Mouse (Mus musculus) limb, embryonic 12.5 days (tissue): Measurements from ENCODE around the gene Snd1. TPM values are rescaled to one million over a fixed set of nuclear protein-coding genes. Genes with fewer than 3 reads are reported as not detected.

ENCODE experiments used
- ATAC-seq: fragments of 200-750 bp; cut with Nextera tagmentation; 2 replicates; pipeline ENCODE4 v1.8.0; 2017; ENCODE audit warnings: low read depth, moderate TSS enrichment; ENCODE audit not compliant: insufficient number of reproducible peaks, insufficient read depth, low FRiP score, low TSS enrichment
- H3K27ac ChIP-seq: fragments of 300-500 bp; sonication (generic); 2 replicates; pipeline ENCODE4 v1.5.1; 2016; ENCODE audit warnings: mild to moderate bottlenecking, moderate library complexity
- H3K27me3 ChIP-seq: fragments of 300-500 bp; sonication (generic); 2 replicates; pipeline ENCODE4 v1.6.1; 2016; ENCODE audit warnings: mild to moderate bottlenecking, moderate library complexity
- H3K36me3 ChIP-seq: fragments of 300-500 bp; sonication (generic); 2 replicates; pipeline ENCODE4 v1.6.1; 2016; ENCODE audit warnings: mild to moderate bottlenecking, moderate library complexity
- H3K4me1 ChIP-seq: fragments of 300-500 bp; sonication (generic); replicated peaks from 2 replicates; pipeline ENCODE4 v1.6.1; 2016
- H3K4me2 ChIP-seq: fragments of 300-500 bp; sonication (generic); 2 replicates; pipeline ENCODE4 v1.6.1; 2016; ENCODE audit warnings: mild to moderate bottlenecking, moderate library complexity
- H3K4me3 ChIP-seq: fragments of 300-500 bp; sonication (generic); replicated peaks from 2 replicates; pipeline ENCODE4 v1.5.1; 2016; ENCODE audit warnings: mild to moderate bottlenecking
- H3K9ac ChIP-seq: fragments of 300-500 bp; sonication (generic); replicated peaks from 2 replicates; pipeline ENCODE4 v1.6.1; 2016; ENCODE audit warnings: mild to moderate bottlenecking, moderate library complexity
- H3K9me3 ChIP-seq: fragments of 300-500 bp; sonication (generic); 2 replicates; pipeline ENCODE4 v1.6.1; 2016; ENCODE audit warnings: mild to moderate bottlenecking, moderate library complexity
- WGBS: fragments of 180-500 bp; shearing (Covaris S2); methylation state at CpG from one replicate; pipeline ENCODE4 v1.1.7; 2016; 5-methylcytosine and 5-hydroxymethylcytosine counted together
- polyA plus RNA-seq: library from polyadenylated mRNA; unstranded; fragments of >200 nt; fragmentation: Nextera tagmentation; extraction: Ambion mirVana; gene quantifications from 2 replicates; pipeline ENCODE4 v1.2.1, GENCODE M21; 2016

Gene Snd1
- polyA plus RNA-seq, 1 experiment from 2014 or later: 136 TPM

DNA sequence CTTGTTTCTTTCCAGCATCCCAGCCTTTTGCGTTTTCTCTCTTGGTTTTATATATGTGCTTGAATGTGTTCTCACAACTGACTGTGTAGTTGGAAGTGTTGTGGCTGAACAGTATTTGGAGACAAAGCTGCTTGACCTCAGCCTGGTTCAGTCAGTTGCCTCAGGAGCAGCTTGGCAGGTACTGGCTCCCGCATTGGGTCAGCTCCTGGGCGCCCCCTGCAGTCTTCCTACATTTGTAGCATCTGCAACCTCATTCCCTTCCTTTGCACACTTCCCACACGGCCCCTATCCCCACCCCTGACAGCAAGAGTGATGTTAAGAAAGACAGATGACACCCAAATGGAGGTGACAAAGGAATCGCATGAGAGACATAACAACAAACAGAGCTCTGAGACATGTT is 14.4 kb upstream of the Snd1 start:
- H3K36me3 ChIP-seq: no peaks in the 10 kb centered on the region
- no peak overlapping the region for H3K27ac ChIP-seq
- H3K4me2 ChIP-seq: no peak overlapping the region
- no peaks in the 10 kb centered on the region for H3K9me3 ChIP-seq
- no peak overlapping the region for H3K4me3 ChIP-seq
- no peaks in the 10 kb centered on the region; the same call in 1 of the 2 replicates for H3K27me3 ChIP-seq
- no peak for ATAC-seq
- WGBS: 11% methylated on average over 5 of the region's 5 CpGs
- no peak overlapping the region for H3K9ac ChIP-seq
- peaks cover 6% of the 10 kb centered on the region; the same call in 1 of the 2 replicates for H3K4me1 ChIP-seq

DNA sequence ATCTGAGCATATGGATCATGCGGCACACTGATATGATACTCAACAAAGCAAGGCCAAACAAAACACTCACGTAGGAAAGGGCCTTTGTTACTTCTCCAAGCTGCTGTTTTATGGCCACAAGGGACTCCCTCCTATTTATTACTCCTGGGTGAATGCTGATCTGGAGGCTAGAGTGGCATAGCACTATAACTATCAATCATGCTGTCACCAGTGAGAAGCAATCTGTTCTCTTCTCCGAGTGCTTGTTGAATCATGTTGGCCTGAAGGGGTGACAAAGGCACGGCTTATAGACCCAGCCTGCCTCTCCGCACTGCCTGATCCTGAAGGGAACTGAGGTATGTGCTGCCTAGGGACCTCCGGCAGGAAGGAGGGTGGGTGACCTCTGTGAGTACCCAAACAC is 10.3 kb upstream of the Snd1 start:
- H3K4me1 ChIP-seq: peaks cover 6% of the 10 kb centered on the region; the same call in 1 of the 2 replicates
- H3K9me3 ChIP-seq: no peaks in the 10 kb centered on the region
- H3K27ac ChIP-seq: no peak overlapping the region
- no peak overlapping the region for H3K4me2 ChIP-seq
- no peak for ATAC-seq
- H3K36me3 ChIP-seq: no peaks in the 10 kb centered on the region
- H3K9ac ChIP-seq: no peak overlapping the region
- WGBS: 14% methylated on average over 6 of the region's 6 CpGs
- H3K27me3 ChIP-seq: no peaks in the 10 kb centered on the region
- H3K4me3 ChIP-seq: no peak overlapping the region

DNA sequence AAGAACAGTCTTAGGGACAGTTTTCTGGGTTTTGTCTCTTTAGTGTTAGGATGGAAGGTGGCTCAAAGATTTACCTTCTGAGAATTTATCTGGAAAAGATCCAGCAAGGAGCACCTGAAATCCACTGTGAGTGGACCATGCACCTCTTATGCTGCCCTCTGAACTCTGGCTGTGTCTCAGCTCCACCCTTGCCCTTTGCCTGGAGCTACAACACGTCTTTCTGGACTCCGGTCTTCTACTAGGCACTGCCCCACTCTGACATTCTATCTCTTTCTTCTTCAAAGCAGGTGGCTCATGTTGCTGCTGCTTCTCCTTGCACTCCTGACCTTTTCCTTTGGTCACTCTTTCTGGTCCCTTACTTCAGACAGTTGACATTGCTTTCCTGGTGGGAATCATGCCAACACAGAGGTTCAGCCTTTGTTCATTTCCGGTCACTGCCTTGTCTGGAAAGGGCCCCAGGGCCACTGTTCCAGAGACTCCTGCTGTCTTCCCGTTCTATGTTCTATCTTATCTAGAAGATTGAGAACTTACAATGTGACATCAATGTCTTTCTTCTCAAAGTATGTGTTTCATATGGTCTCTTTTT is 4.8 kb upstream of the Snd1 start:
- no peaks in the 10 kb centered on the region for H3K27me3 ChIP-seq
- H3K4me1 ChIP-seq: no peaks in the 10 kb centered on the region
- ATAC-seq: no peak
- WGBS: 68% methylated on average over 4 of the region's 4 CpGs
- H3K27ac ChIP-seq: no peak overlapping the region
- no peak overlapping the region for H3K9ac ChIP-seq
- H3K36me3 ChIP-seq: no peaks in the 10 kb centered on the region
- H3K4me3 ChIP-seq: no peak overlapping the region
- no peak overlapping the region for H3K4me2 ChIP-seq
- no peaks in the 10 kb centered on the region for H3K9me3 ChIP-seq

DNA sequence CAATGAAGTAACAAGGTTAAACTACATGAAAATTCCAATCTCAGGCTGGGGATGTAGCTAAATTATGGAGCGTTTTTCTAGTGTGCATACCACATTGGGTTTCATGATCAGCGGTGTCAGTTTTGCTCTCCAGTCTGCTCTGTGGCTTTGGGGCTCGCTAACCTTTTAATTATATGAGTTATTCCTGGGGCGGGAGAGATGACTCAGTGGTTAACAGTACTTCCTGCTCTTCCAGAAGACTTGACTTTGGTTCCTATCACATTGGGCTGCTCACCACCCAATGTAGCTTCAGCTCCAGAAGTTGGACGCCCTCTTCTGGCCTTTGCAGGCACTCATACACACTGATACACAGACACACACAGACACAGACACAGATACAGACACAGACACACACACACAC is 4.3 kb upstream of the Snd1 start:
- no peaks in the 10 kb centered on the region for H3K9me3 ChIP-seq
- H3K27ac ChIP-seq: no peak overlapping the region
- 74% methylated on average over 5 of the region's 5 CpGs for WGBS
- H3K4me1 ChIP-seq: no peaks in the 10 kb centered on the region
- H3K36me3 ChIP-seq: no peaks in the 10 kb centered on the region
- no peak overlapping the region for H3K9ac ChIP-seq
- no peak for ATAC-seq
- H3K27me3 ChIP-seq: no peaks in the 10 kb centered on the region
- no peak overlapping the region for H3K4me3 ChIP-seq
- no peak overlapping the region for H3K4me2 ChIP-seq

DNA sequence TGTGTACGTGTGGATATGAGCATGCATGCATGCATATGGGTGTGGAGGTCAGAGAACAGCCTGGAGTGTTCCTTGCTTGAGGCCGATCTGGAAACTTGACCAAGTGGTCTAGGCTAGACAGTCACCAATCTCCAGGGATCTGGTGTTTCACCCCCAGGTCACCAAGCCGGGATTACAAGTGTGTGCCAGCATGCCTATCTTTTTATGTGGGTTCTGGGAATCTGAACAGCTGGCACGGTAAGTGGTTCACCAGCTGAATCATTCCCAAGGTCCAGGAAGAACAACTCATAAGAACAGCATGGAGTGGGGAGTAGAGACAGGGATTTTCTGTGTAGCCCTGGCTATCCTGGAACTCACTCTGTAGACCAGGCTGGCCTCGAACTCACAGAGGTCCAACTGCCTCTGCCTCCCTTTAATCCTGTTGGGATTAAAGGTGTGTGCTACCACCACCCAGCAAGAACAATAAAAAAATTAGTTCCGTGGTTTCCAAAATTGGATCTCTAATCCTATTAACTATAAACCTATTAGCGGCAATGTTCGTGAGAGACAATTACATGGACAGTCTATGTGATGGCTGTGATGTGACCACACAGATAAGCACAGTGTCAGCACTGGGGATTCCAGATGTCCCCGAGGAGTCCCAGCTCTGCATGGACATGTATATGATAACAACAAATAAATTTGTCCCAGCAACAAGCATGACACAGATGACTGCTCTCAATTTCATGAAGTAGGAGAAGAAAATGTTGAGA is 3.5 kb upstream of the Snd1 start:
- no peaks in the 10 kb centered on the region for H3K36me3 ChIP-seq
- H3K4me2 ChIP-seq: no peak overlapping the region
- no peaks in the 10 kb centered on the region for H3K4me1 ChIP-seq
- no peak overlapping the region for H3K4me3 ChIP-seq
- H3K9ac ChIP-seq: no peak overlapping the region
- H3K9me3 ChIP-seq: no peaks in the 10 kb centered on the region
- no peak overlapping the region for H3K27ac ChIP-seq
- no peaks in the 10 kb centered on the region for H3K27me3 ChIP-seq
- 87% methylated on average over 9 of the region's 9 CpGs for WGBS
- no peak for ATAC-seq

DNA sequence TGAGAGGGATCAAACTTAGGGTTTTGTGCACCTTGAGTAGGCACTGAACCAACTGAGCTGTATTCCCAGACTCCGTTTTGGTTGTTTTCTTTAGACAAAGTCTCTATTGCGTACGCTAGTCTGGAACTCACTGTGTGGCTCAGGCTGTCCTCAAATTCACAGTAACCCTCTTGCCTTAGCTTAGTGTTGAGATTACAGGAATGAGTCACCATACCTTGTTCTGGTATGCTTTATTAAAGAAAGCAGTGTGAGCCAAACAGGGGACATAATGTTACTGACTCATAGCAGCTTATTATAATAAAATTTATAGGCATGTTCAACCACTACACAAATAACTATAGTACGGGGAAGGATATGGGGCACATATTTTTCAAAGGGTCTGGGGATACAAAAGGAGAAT is 728 bp upstream of the Snd1 start:
- peaks cover 3% of the 10 kb centered on the region; the same call in 1 of the 2 replicates for H3K4me1 ChIP-seq
- H3K4me2 ChIP-seq: no peak overlapping the region
- 79% methylated on average over 4 of the region's 4 CpGs for WGBS
- H3K36me3 ChIP-seq: no peaks in the 10 kb centered on the region
- no peak overlapping the region for H3K9ac ChIP-seq
- ATAC-seq: no peak
- no peaks in the 10 kb centered on the region; the same call in 1 of the 2 replicates for H3K27me3 ChIP-seq
- H3K27ac ChIP-seq: no peak overlapping the region
- no peak overlapping the region for H3K4me3 ChIP-seq
- no peaks in the 10 kb centered on the region for H3K9me3 ChIP-seq

DNA sequence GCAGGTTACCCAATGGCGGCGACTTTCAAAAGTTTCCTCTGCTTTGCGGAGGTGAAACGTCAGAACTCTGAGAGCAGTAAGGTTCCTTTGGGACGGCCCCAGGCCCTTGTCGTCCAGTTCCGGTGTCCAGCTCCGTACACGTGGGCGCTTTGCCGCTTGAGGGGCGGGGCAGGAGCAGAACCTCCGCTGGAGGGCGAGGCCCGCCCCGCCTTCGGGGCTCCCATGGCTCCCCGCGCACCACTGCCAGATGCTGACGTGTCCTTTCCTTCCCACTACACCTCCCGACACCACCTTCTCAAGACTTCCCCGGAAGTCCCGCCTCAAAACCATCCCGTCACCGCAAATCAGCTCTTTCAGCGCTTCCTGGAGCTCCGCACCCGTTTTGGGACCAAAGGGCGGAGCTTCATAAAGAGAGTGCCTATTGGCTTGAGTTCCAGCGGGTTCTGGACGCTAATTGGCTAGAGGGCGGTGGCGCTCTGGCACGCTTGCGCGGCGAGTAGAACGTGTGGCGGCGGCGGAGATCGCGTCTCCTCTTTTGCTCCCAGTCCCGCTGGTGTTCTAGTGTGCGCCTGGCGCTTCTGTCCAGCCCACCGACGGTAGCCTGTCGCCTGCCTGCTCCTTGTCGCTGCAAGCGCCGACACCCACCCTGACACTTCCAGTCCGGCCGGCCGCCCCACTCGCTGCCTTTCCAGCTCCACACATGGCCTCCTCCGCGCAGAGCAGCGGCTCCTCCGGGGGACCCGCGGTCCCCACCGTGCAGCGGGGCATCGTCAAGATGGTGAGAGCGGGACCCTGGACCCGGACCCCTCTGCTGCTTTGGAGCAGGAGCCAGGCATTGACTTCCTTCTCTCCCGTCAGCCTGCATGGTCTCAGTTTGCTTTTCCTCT is 5.2 kb downstream of the Snd1 start:
- WGBS: under 1% methylated on average over 68 of the region's 68 CpGs
- H3K36me3 ChIP-seq: peaks cover 9% of the 10 kb centered on the region
- no peaks in the 10 kb centered on the region; the same call in 1 of the 2 replicates for H3K27me3 ChIP-seq
- H3K27ac ChIP-seq: peak overlapping the region; percentile 84
- peaks cover 29% of the 10 kb centered on the region for H3K4me1 ChIP-seq
- peak overlapping the region; percentile 77 for H3K4me2 ChIP-seq
- H3K9me3 ChIP-seq: no peaks in the 10 kb centered on the region
- peak; percentile 98 for ATAC-seq
- H3K4me3 ChIP-seq: peak overlapping the region; percentile 84
- H3K9ac ChIP-seq: peak overlapping the region; percentile 85

DNA sequence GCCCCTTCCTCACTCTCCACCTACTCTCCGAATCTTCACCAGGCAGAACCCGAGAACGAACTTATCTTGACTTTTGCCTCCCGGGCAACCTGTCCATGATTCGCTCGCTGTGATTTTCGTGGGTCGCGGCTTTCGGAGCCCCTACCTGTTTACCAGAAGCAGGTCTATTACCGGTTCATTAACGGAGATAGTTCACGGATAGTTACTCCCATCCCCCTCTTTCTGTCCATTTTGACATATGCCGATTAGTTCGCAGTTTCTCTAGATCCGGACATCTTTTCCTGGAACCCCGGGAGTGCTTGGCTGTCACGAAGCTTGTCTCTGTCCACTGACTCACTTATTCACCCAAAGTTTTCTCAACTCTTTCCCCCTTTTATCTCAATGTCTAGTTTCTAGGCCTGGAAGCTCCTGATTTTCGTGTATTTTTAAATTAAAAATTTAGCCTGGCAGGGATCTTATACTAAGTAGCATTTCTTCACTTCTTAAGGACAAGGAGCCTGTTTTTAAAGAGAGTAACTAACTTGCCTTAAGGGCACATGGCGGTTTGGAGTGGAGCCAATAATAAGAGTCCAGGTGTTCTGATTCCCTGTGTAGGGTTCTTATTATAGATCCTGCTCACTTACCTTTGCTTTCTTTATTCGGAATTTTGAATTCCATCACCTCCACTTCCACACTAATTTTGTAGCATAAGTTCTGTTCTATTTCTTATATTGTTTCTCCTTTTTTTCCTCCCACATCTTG is 6.0 kb downstream of the Snd1 start:
- peaks cover 34% of the 10 kb centered on the region for H3K4me1 ChIP-seq

DNA sequence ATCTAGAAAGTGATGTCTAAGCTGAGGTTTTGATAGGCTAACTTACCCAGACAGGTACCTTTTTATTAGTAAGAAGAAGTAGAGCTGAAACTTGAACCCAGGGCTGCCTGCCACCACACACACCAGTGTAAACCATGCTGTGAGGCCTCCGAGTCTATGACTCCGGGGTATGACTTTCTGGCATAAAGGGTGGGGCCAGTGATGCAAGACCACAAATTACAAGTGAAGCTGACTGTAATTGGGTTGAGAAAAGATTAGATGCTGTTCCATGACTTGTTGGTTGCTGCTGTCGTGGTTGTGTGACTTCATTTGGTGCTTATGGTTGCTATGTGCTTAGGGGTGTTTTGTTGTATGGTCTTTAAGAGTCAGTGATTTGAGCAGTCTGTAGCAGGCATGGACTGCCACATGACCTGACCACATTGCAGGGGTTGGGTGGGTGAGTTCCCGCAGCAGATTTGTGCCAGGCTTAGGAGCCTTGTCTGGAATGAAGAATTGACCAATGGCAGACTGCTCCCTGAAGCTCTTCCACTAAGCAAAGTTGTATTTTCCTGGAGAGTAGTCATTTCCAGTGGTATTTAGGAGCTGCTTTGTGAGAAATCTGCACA is 7.9 kb downstream of the Snd1 start:
- Histone ChIP-seq H3K4me3 (no peak overlapping the region), H3K36me3 (peaks cover 14% of the 10 kb centered on the region), H3K4me2 (peak overlapping the region; percentile 2; the same call in 1 of the 2 replicates), H3K9ac (no peak overlapping the region), H3K9me3 (no peaks in the 10 kb centered on the region), H3K27ac (no peak overlapping the region), H3K27me3 (no peaks in the 10 kb centered on the region), H3K4me1 (peaks cover 36% of the 10 kb centered on the region)
- no peak for ATAC-seq
- 84% methylated on average over 4 of the region's 4 CpGs for WGBS

More for the DNA sequence above, 6.0 kb downstream of the Snd1 start:
- no peak for ATAC-seq
- no peaks in the 10 kb centered on the region for H3K9me3 ChIP-seq
- peak overlapping the region; percentile 77 for H3K4me2 ChIP-seq
- WGBS: 5% methylated on average over 21 of the region's 21 CpGs
- peak overlapping the region; percentile 84 for H3K4me3 ChIP-seq
- H3K9ac ChIP-seq: peak overlapping the region; percentile 85
- peak overlapping the region; percentile 84 for H3K27ac ChIP-seq
- no peaks in the 10 kb centered on the region; the same call in 1 of the 2 replicates for H3K27me3 ChIP-seq
- H3K36me3 ChIP-seq: peaks cover 11% of the 10 kb centered on the region

DNA sequence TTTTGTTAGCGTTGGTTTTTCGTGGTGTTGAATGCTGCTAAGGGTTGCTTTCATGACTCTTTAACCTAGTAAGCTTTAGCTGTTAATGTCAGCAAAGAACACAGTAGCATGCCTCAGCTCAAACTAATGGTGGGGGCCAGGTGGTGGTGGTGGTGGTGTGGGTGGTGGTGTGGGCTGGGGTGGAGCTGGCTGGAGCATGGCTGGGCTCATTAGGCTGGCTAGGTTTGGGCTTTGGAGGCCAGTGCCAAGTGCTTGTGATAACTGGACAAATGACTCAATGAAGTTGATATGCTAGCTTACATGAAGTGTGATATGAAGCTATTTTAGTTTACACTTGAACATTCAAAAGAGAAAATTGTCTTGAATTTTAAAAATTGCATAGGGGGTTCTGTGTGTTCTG is 11.1 kb downstream of the Snd1 start:
- peaks cover 37% of the 10 kb centered on the region for H3K4me1 ChIP-seq
- H3K27ac ChIP-seq: no peak overlapping the region
- H3K4me3 ChIP-seq: no peak overlapping the region
- 82% methylated on average over 2 of the region's 2 CpGs for WGBS
- H3K4me2 ChIP-seq: no peak overlapping the region
- H3K36me3 ChIP-seq: peaks cover 37% of the 10 kb centered on the region
- H3K27me3 ChIP-seq: no peaks in the 10 kb centered on the region
- H3K9ac ChIP-seq: no peak overlapping the region
- no peak for ATAC-seq
- no peaks in the 10 kb centered on the region for H3K9me3 ChIP-seq
